Mouse (Mus musculus): ENCODE results near the gene Eif5a. TPM values are rescaled to one million over a fixed set of nuclear protein-coding genes. Genes with fewer than 3 reads are reported as not detected.

The Eif5a gene
- polyA plus RNA-seq, 1 experiment from 2014 or later: 1,081 TPM

DNA sequence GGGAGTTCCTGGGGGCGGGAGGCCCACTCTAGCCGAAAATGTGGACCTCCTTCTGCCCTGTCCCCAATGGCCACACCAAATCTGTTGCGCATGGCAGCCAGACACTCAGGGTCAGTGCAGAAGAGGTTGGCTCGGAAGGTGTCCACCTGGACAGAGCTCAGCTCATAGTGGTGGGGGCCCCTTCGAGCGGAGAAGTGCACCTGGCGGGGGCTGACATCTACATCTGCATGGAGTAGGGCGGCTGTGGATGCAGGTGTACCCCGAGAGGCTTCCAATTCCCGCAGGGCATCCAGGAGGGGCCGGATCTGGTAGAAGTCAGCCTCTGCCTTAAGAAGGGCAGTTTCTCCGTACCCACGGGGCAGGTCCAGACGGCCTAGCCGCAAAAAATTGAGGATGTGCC lies 42.0 kb downstream of the Eif5a start:
- no peaks in the 10 kb centered on the region for H3K9me3 ChIP-seq (ENCODE audit: control insufficient read depth, low read length)
- H3K4me3 ChIP-seq (ENCODE audit: control insufficient read depth in 1 of 2, insufficient read depth in 1 of 2, low read depth in 1 of 2, low read length in 2 of 2): peak overlapping the region; percentile 59 to 69
- no peaks in the 10 kb centered on the region for H3K36me3 ChIP-seq (ENCODE audit: control insufficient read depth, insufficient read depth, low read length)
- H3K27ac ChIP-seq (replicated peaks in 1 of 2; ENCODE audit: control insufficient read depth in 1 of 2, insufficient read depth in 1 of 2, low read depth in 2 of 2, low read length in 2 of 2): no peak overlapping the region
- H3K4me2 ChIP-seq (ENCODE audit: low read length): peak overlapping the region; percentile 86
- H3K9ac ChIP-seq (ENCODE audit: low read length): peak overlapping the region; percentile 79
- H3K4me1 ChIP-seq (ENCODE audit: control insufficient read depth in 2 of 2, insufficient read depth in 2 of 2, low read length in 2 of 2): peaks cover 25 to 36% of the 10 kb centered on the region in 2 experiments
- no peaks in the 10 kb centered on the region for H3K27me3 ChIP-seq (ENCODE audit: control insufficient read depth, insufficient read depth, low read length)
- WGBS: 55% methylated on average over 15 of the region's 15 CpGs
- ATAC-seq (ENCODE audit: insufficient number of reproducible peaks, insufficient read depth, low FRiP score, low read depth): no peak

DNA sequence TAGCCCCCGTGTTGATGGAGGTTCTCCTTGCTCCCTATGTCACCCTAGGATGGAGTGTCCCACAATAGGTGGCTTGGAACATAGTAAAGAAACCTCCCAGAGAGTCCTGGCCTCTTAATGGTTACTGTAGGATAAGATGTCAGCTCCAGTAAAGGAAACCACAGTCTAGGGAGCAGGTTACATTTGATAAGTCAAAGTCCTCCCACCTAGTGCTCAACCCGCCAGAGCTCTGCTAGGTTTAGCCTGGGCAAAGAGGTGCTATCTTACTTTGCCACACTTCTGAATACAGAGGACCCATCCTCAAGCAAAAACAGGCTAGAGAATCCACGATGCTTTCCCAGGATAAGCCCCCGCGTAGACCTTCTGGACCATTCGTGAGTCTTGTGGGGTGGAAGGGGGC lies 42.8 kb downstream of the Eif5a start:
- H3K4me3 ChIP-seq (ENCODE audit: control insufficient read depth in 1 of 2, insufficient read depth in 1 of 2, low read depth in 1 of 2, low read length in 2 of 2): peak overlapping the region in 1 of 2 experiments; percentile 59; a peak in 1 of 4 replicates
- 86% methylated on average over 6 of the region's 6 CpGs for WGBS
- peaks cover 20 to 32% of the 10 kb centered on the region in 2 experiments for H3K4me1 ChIP-seq (ENCODE audit: control insufficient read depth in 2 of 2, insufficient read depth in 2 of 2, low read length in 2 of 2)
- no peaks in the 10 kb centered on the region for H3K36me3 ChIP-seq (ENCODE audit: control insufficient read depth, insufficient read depth, low read length)
- no peak for ATAC-seq (ENCODE audit: insufficient number of reproducible peaks, insufficient read depth, low FRiP score, low read depth)
- no peaks in the 10 kb centered on the region for H3K9me3 ChIP-seq (ENCODE audit: control insufficient read depth, low read length)
- no peak overlapping the region for H3K27ac ChIP-seq (replicated peaks in 1 of 2; ENCODE audit: control insufficient read depth in 1 of 2, insufficient read depth in 1 of 2, low read depth in 2 of 2, low read length in 2 of 2)
- H3K9ac ChIP-seq (ENCODE audit: low read length): peak overlapping the region; percentile 79; the same call in 1 of the 2 replicates
- H3K27me3 ChIP-seq (ENCODE audit: control insufficient read depth, insufficient read depth, low read length): no peaks in the 10 kb centered on the region
- H3K4me2 ChIP-seq (ENCODE audit: low read length): peak overlapping the region; percentile 86

- Histone ChIP-seq H3K9me3 (ENCODE audit: control insufficient read depth, low read length) (no peaks in the 10 kb centered on the region), H3K27ac (replicated peaks in 1 of 2; ENCODE audit: control insufficient read depth in 1 of 2, insufficient read depth in 1 of 2, low read depth in 2 of 2, low read length in 2 of 2) (no peak overlapping the region), H3K27me3 (ENCODE audit: control insufficient read depth, insufficient read depth, low read length) (no peaks in the 10 kb centered on the region), H3K36me3 (ENCODE audit: control insufficient read depth, insufficient read depth, low read length) (no peaks in the 10 kb centered on the region), H3K4me1 (ENCODE audit: control insufficient read depth in 2 of 2, insufficient read depth in 2 of 2, low read length in 2 of 2) (peaks cover 19 to 32% of the 10 kb centered on the region in 2 experiments), H3K4me2 (ENCODE audit: low read length) (no peak overlapping the region), H3K4me3 (ENCODE audit: control insufficient read depth in 1 of 2, insufficient read depth in 1 of 2, low read depth in 1 of 2, low read length in 2 of 2) (no peak overlapping the region), H3K9ac (ENCODE audit: low read length) (no peak overlapping the region; the same call in 1 of the 2 replicates)
- no peak for ATAC-seq (ENCODE audit: insufficient number of reproducible peaks, insufficient read depth, low FRiP score, low read depth)
- WGBS: 91% methylated on average over 3 of the region's 3 CpGs
These were observed 43.4 kb downstream of the Eif5a start for GRCm38 (mm10) chr11:69878399-69878798.

- Histone ChIP-seq H3K9me3 (ENCODE audit: control insufficient read depth, low read length) (no peaks in the 10 kb centered on the region), H3K4me3 (ENCODE audit: control insufficient read depth in 1 of 2, insufficient read depth in 1 of 2, low read depth in 1 of 2, low read length in 2 of 2) (no peak within 1 kb of the TSS), H3K27ac (replicated peaks in 1 of 2; ENCODE audit: control insufficient read depth in 1 of 2, insufficient read depth in 1 of 2, low read depth in 2 of 2, low read length in 2 of 2) (peak within 1 kb of the TSS in 1 of 2 experiments; percentile 73; a peak in 2 of 4 replicates), H3K27me3 (ENCODE audit: control insufficient read depth, insufficient read depth, low read length) (no peaks in the 10 kb centered on the region), H3K4me1 (ENCODE audit: control insufficient read depth in 2 of 2, insufficient read depth in 2 of 2, low read length in 2 of 2) (peaks cover 19 to 32% of the 10 kb centered on the region in 2 experiments), H3K4me2 (ENCODE audit: low read length) (peak within 1 kb of the TSS; percentile 86), H3K36me3 (ENCODE audit: control insufficient read depth, insufficient read depth, low read length) (no peaks in the 10 kb centered on the region), H3K9ac (ENCODE audit: low read length) (peak within 1 kb of the TSS; percentile 31; the same call in 1 of the 2 replicates)
- ATAC-seq (ENCODE audit: insufficient number of reproducible peaks, insufficient read depth, low FRiP score, low read depth): no peak
- WGBS: 86% methylated on average over 11 of the region's 11 CpGs
These were observed 43.9 kb downstream of the Eif5a start, which contains the start of gene Tmem95 for GRCm38 (mm10) chr11:69877878-69878277. Gene Tmem95 (minus strand): TSS chr11:69878018.

DNA sequence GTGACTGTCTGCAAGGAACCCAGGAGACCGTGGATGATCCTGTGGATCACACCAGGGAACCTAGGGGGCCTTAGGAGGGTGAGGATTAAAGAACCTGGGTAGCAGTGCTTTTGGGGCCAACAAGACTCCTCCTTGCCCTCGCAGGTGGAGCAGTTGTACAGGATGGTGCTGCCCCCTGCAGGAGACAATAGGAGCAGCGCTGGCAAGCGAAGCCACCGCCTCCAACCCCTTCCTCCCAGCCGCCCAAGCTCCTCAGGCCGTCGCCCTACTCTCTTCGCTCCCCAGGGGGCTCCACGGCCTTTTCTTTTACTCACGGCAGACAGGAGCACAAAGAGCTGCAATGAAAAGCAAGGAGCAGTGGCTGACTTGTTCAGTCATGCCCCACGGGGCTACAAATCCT lies 44.9 kb downstream of the Eif5a start:
- Histone ChIP-seq H3K27me3 (ENCODE audit: control insufficient read depth, insufficient read depth, low read length) (no peaks in the 10 kb centered on the region), H3K9me3 (ENCODE audit: control insufficient read depth, low read length) (no peaks in the 10 kb centered on the region), H3K36me3 (ENCODE audit: control insufficient read depth, insufficient read depth, low read length) (no peaks in the 10 kb centered on the region), H3K4me1 (ENCODE audit: control insufficient read depth in 2 of 2, insufficient read depth in 2 of 2, low read length in 2 of 2) (peaks cover 19 to 31% of the 10 kb centered on the region in 2 experiments), H3K4me2 (ENCODE audit: low read length) (peak overlapping the region; percentile 53), H3K27ac (replicated peaks in 1 of 2; ENCODE audit: control insufficient read depth in 1 of 2, insufficient read depth in 1 of 2, low read depth in 2 of 2, low read length in 2 of 2) (peak overlapping the region; percentile 62 to 73), H3K4me3 (ENCODE audit: control insufficient read depth in 1 of 2, insufficient read depth in 1 of 2, low read depth in 1 of 2, low read length in 2 of 2) (no peak overlapping the region), H3K9ac (ENCODE audit: low read length) (peak overlapping the region; percentile 31; the same call in 1 of the 2 replicates)
- 3% methylated on average over 11 of the region's 12 CpGs for WGBS
- ATAC-seq (ENCODE audit: insufficient number of reproducible peaks, insufficient read depth, low FRiP score, low read depth): no peak; the same call in 1 of the 2 replicates

- Histone ChIP-seq H3K4me2 (ENCODE audit: low read length) (peak overlapping the region; percentile 53), H3K27ac (replicated peaks in 1 of 2; ENCODE audit: control insufficient read depth in 1 of 2, insufficient read depth in 1 of 2, low read depth in 2 of 2, low read length in 2 of 2) (peak overlapping the region; percentile 62 to 73), H3K9me3 (ENCODE audit: control insufficient read depth, low read length) (no peaks in the 10 kb centered on the region), H3K4me1 (ENCODE audit: control insufficient read depth in 2 of 2, insufficient read depth in 2 of 2, low read length in 2 of 2) (peaks cover 12 to 27% of the 10 kb centered on the region in 2 experiments), H3K27me3 (ENCODE audit: control insufficient read depth, insufficient read depth, low read length) (no peaks in the 10 kb centered on the region), H3K36me3 (ENCODE audit: control insufficient read depth, insufficient read depth, low read length) (no peaks in the 10 kb centered on the region), H3K4me3 (ENCODE audit: control insufficient read depth in 1 of 2, insufficient read depth in 1 of 2, low read depth in 1 of 2, low read length in 2 of 2) (no peak overlapping the region), H3K9ac (ENCODE audit: low read length) (0 out of 2 replicates have a peak overlapping the region, but pooled peaks have one; percentile 4)
- WGBS: 44% methylated on average over 7 of the region's 7 CpGs
- peak; percentile 18; the same call in 1 of the 2 replicates for ATAC-seq (ENCODE audit: insufficient number of reproducible peaks, insufficient read depth, low FRiP score, low read depth)
These were observed 45.6 kb downstream of the Eif5a start for GRCm38 (mm10) chr11:69876186-69876585.

GRCm38 (mm10) chr11:69872451-69872850 lies 49.3 kb downstream of the Eif5a start:
- Histone ChIP-seq H3K4me2 (ENCODE audit: low read length) (no peak overlapping the region), H3K9ac (ENCODE audit: low read length) (no peak overlapping the region), H3K4me3 (ENCODE audit: control insufficient read depth in 1 of 2, insufficient read depth in 1 of 2, low read depth in 1 of 2, low read length in 2 of 2) (no peak overlapping the region), H3K27ac (replicated peaks in 1 of 2; ENCODE audit: control insufficient read depth in 1 of 2, insufficient read depth in 1 of 2, low read depth in 2 of 2, low read length in 2 of 2) (no peak overlapping the region), H3K36me3 (ENCODE audit: control insufficient read depth, insufficient read depth, low read length) (no peaks in the 10 kb centered on the region), H3K9me3 (ENCODE audit: control insufficient read depth, low read length) (no peaks in the 10 kb centered on the region), H3K4me1 (ENCODE audit: control insufficient read depth in 2 of 2, insufficient read depth in 2 of 2, low read length in 2 of 2) (peaks cover 3 to 9% of the 10 kb centered on the region in 2 experiments; a peak in 3 of 4 replicates), H3K27me3 (ENCODE audit: control insufficient read depth, insufficient read depth, low read length) (no peaks in the 10 kb centered on the region)
- ATAC-seq (ENCODE audit: insufficient number of reproducible peaks, insufficient read depth, low FRiP score, low read depth): no peak
- whole genome bisulfite sequencing: 79% methylated on average over 4 of the region's 4 CpGs

DNA sequence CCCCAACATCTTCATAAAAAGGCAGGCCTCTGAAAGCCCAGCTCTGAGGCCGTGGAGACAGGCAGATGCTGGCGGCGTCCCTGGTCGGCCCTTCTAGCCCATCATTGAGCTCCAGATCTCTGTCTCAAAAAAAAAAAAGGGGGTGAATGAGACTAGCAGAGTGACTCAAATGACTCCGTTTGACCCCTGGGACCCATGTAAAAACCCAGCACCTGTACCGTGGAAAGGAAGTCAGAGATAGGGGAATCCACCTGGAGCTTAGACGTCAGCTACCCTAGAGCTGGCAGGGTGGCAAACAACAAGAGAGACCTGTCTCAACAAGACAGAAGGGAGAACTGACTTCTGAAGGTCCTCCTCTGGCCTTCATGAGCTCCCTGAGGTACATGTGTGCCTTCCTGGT lies 49.9 kb downstream of the Eif5a start:
- Histone ChIP-seq H3K9ac (ENCODE audit: low read length) (no peak overlapping the region), H3K4me2 (ENCODE audit: low read length) (no peak overlapping the region), H3K27ac (replicated peaks in 1 of 2; ENCODE audit: control insufficient read depth in 1 of 2, insufficient read depth in 1 of 2, low read depth in 2 of 2, low read length in 2 of 2) (no peak overlapping the region), H3K9me3 (ENCODE audit: control insufficient read depth, low read length) (no peaks in the 10 kb centered on the region), H3K4me3 (ENCODE audit: control insufficient read depth in 1 of 2, insufficient read depth in 1 of 2, low read depth in 1 of 2, low read length in 2 of 2) (no peak overlapping the region), H3K4me1 (ENCODE audit: control insufficient read depth in 2 of 2, insufficient read depth in 2 of 2, low read length in 2 of 2) (peaks cover 3 to 5% of the 10 kb centered on the region in 2 experiments; a peak in 3 of 4 replicates), H3K27me3 (ENCODE audit: control insufficient read depth, insufficient read depth, low read length) (no peaks in the 10 kb centered on the region), H3K36me3 (ENCODE audit: control insufficient read depth, insufficient read depth, low read length) (no peaks in the 10 kb centered on the region)
- 76% methylated on average over 7 of the region's 7 CpGs for WGBS
- no peak for ATAC-seq (ENCODE audit: insufficient number of reproducible peaks, insufficient read depth, low FRiP score, low read depth)
